Mouse (Mus musculus) cortical plate, adult 2 months (tissue): Measurements from ENCODE around the gene Nhlrc4.

Experiments used
- CTCF ChIP-seq: fragments of 200-500 bp; IDR thresholded peaks from 2 replicates; pipeline ENCODE4 v1.5.1; 2011; ENCODE audit warnings: mild to moderate bottlenecking, control low read depth, low read length; ENCODE audit not compliant: insufficient read depth; ENCODE audit errors: extremely low read depth
- POLR2A ChIP-seq: fragments of 200-500 bp; IDR thresholded peaks from 2 replicates; pipeline ENCODE4 v1.6.1; 2011; ENCODE audit warnings: mild to moderate bottlenecking, low read length, control low read depth; ENCODE audit not compliant: insufficient read depth; ENCODE audit errors: extremely low read depth

- TF ChIP-seq CTCF (no peak), POLR2A (peak; percentile 52; the same call in 1 of the 2 replicates)
Measured at GRCm38 (mm10) chr17:25941511-25942241, 3.1 kb downstream of the Nhlrc4 start.
